Mouse (Mus musculus): ENCODE measurements around the gene Wdr76. TPM values are rescaled to one million over a fixed set of nuclear protein-coding genes. Genes with fewer than 3 reads are reported as not detected.
"Not testable (repeated sequence)": the region's sequence is repeated elsewhere in the genome, so short reads cannot be mapped to it uniquely, and the experiment has no call there.

The Wdr76 gene
- polyA plus RNA-seq (2014; fragmentation: Nextera tagmentation; extraction: Ambion mirVana), result 10.1 and 10.2 TPM in 2 replicates

DNA sequence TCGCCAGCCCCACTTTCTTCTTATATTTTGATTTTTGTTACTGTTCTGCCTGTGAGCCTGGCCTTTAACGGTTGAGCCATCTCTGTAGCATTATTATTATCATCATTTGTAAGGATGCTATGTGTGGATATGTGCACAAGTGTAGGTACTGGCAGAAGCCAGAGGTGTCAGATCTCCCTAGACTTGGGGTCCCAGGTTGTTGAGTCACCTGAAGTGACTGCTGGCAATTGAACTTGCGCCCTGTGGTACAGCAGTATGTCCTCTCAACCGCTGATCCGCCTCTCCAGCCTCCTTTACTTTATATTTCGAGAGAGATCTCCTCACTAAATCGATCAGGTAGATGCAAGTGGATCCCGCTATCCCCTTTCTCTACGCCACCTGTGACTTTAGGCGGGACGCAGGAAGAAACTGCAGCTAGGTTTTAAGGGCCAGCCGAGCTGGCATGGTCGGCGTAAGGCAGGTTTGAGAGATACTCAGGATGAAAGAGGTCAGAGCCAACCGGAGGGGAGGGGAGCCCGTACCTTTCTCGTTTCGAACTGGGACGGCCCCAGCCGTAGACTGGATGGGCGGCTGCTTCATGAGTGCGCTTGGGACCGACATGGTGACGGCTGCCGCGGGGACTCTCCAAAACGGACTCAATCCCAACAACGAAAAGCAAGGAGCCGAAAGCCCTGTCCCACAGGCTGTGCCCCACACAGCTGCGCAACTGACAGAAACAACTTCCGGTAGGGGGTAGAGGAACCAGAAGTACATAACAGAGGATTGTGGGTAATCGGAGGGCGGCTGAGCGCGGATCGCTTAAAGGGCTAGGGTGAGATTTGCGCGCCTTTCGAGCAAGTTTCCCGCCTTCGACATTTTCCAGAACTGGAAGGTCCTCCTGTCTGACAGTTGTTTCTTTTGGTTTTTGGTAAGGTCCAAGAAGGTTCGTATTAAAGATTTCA is at the start of gene Wdr76, which contains the start of gene Mfap1a:
Gene Wdr76, plus strand, starts transcription at position 782 of the 941 bp plus-strand sequence.
Gene Mfap1a, minus strand, starts transcription at position 724 of the 941 bp plus-strand sequence.
- H3K9ac ChIP-seq (replicated peaks; ENCODE audit: low read length), result peak within 1 kb of the TSS; percentile 67
- WGBS, result 4% methylated on average over 38 of the region's 42 CpGs
- not testable (repeated sequence) for H3K36me3 ChIP-seq (replicated peaks; ENCODE audit: control insufficient read depth, insufficient read depth, low read depth, low read length); H3K9me3 ChIP-seq (replicated peaks; ENCODE audit: control insufficient read depth, low read length); H3K4me1 ChIP-seq (ENCODE audit: control insufficient read depth, insufficient read depth, low read length); H3K27ac ChIP-seq (replicated peaks; ENCODE audit: low read depth, low read length); H3K27me3 ChIP-seq (ENCODE audit: control insufficient read depth, insufficient read depth, low read length)
- peak within 1 kb of the TSS; percentile 58 for H3K4me3 ChIP-seq (ENCODE audit: low read depth, low read length)
- peak; percentile 93 for ATAC-seq (replicated peaks; ENCODE audit: insufficient number of reproducible peaks, low FRiP score, low TSS enrichment, low read depth)
- DNase-seq (ENCODE audit: low spot score), result peak; percentile 97
- peak within 1 kb of the TSS; percentile 45 for H3K4me2 ChIP-seq (ENCODE audit: low read depth, low read length)

DNA sequence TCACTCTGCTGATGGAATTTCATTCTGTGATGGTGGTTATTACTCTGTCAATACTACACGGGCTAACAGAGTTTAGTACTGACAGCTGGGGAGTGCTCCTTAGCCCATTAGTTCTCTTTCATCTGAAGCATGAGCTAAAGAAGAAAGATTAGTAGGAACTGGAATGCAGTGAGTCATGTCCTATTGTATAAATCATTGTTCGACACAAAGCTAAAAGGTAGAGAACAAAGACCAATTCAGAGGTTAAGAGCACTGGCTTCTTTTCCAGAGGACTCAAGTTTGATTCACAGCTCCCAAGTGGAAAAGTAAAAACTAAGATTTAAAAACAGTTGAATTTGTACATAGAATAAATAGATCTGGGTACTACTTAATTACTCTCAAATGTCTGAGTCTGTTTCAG is 46.5 kb upstream of the Wdr76 start:
- no peak overlapping the region for H3K4me3 ChIP-seq (ENCODE audit: low read depth, low read length)
- no peak overlapping the region for H3K27ac ChIP-seq (replicated peaks; ENCODE audit: low read depth, low read length)
- 73% methylated on average over 2 of the region's 2 CpGs for WGBS
- no peaks in the 10 kb centered on the region for H3K36me3 ChIP-seq (replicated peaks; ENCODE audit: control insufficient read depth, insufficient read depth, low read depth, low read length)
- DNase-seq (ENCODE audit: low spot score) (no peak), ATAC-seq (replicated peaks; ENCODE audit: insufficient number of reproducible peaks, low FRiP score, low TSS enrichment, low read depth) (no peak)
- H3K9me3 ChIP-seq (replicated peaks; ENCODE audit: control insufficient read depth, low read length), result no peaks in the 10 kb centered on the region
- no peaks in the 10 kb centered on the region for H3K4me1 ChIP-seq (ENCODE audit: control insufficient read depth, insufficient read depth, low read length)
- no peaks in the 10 kb centered on the region for H3K27me3 ChIP-seq (ENCODE audit: control insufficient read depth, insufficient read depth, low read length)
- H3K9ac ChIP-seq (replicated peaks; ENCODE audit: low read length), result no peak overlapping the region
- no peak overlapping the region for H3K4me2 ChIP-seq (ENCODE audit: low read depth, low read length)

DNA sequence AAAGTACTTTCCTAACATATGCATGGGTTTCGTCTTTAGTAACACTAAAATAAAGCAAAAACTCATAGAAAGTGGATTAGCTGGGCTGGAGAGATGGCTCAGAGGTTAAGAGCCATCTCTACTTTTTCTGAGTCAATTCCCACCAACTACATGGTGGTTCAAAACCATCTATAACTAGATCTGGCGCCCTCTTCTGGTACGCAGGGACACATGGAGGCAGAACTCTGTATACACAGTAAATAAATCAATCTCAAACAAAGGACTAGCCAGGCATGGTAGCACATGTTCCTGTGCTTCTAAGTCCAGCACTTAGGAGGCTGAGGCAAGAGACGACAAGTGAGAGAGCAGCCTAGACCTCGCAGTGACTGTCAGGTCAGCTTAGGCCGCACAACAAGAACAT is 37.5 kb upstream of the Wdr76 start:
- not testable (repeated sequence) for H3K27ac ChIP-seq (replicated peaks; ENCODE audit: low read depth, low read length); DNase-seq (ENCODE audit: low spot score); H3K4me1 ChIP-seq (ENCODE audit: control insufficient read depth, insufficient read depth, low read length); H3K36me3 ChIP-seq (replicated peaks; ENCODE audit: control insufficient read depth, insufficient read depth, low read depth, low read length); H3K9ac ChIP-seq (replicated peaks; ENCODE audit: low read length); ATAC-seq (replicated peaks; ENCODE audit: insufficient number of reproducible peaks, low FRiP score, low TSS enrichment, low read depth); H3K4me2 ChIP-seq (ENCODE audit: low read depth, low read length); H3K27me3 ChIP-seq (ENCODE audit: control insufficient read depth, insufficient read depth, low read length); H3K4me3 ChIP-seq (ENCODE audit: low read depth, low read length); H3K9me3 ChIP-seq (replicated peaks; ENCODE audit: control insufficient read depth, low read length)
- WGBS, result 74% methylated on average over 2 of the region's 6 CpGs

DNA sequence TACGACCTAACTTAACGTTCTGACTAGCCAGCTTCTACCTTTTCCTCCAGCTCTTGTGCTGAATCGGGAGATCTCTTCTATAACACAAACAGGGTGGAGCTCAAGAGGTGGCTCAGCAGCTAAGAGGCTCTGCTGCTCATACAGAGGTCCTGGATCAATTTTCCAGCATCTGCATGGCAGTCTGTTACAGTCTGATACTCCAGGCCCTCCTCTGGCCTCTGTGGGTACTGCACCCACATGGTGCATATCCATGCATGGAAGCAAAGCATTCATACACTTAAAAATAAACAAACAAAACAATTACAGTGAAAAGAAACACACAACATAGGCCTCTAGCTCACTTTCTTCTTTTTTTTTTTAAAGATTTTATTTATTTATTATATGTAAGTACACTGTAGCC is 33.7 kb upstream of the Wdr76 start:
- H3K36me3 ChIP-seq (replicated peaks; ENCODE audit: control insufficient read depth, insufficient read depth, low read depth, low read length); H3K4me1 ChIP-seq (ENCODE audit: control insufficient read depth, insufficient read depth, low read length); ATAC-seq (replicated peaks; ENCODE audit: insufficient number of reproducible peaks, low FRiP score, low TSS enrichment, low read depth); H3K27ac ChIP-seq (replicated peaks; ENCODE audit: low read depth, low read length); H3K4me3 ChIP-seq (ENCODE audit: low read depth, low read length); H3K27me3 ChIP-seq (ENCODE audit: control insufficient read depth, insufficient read depth, low read length); H3K9me3 ChIP-seq (replicated peaks; ENCODE audit: control insufficient read depth, low read length); H3K9ac ChIP-seq (replicated peaks; ENCODE audit: low read length); DNase-seq (ENCODE audit: low spot score); H3K4me2 ChIP-seq (ENCODE audit: low read depth, low read length): not testable (repeated sequence)
- WGBS, result 98% methylated on average over 3 of the region's 3 CpGs

DNA sequence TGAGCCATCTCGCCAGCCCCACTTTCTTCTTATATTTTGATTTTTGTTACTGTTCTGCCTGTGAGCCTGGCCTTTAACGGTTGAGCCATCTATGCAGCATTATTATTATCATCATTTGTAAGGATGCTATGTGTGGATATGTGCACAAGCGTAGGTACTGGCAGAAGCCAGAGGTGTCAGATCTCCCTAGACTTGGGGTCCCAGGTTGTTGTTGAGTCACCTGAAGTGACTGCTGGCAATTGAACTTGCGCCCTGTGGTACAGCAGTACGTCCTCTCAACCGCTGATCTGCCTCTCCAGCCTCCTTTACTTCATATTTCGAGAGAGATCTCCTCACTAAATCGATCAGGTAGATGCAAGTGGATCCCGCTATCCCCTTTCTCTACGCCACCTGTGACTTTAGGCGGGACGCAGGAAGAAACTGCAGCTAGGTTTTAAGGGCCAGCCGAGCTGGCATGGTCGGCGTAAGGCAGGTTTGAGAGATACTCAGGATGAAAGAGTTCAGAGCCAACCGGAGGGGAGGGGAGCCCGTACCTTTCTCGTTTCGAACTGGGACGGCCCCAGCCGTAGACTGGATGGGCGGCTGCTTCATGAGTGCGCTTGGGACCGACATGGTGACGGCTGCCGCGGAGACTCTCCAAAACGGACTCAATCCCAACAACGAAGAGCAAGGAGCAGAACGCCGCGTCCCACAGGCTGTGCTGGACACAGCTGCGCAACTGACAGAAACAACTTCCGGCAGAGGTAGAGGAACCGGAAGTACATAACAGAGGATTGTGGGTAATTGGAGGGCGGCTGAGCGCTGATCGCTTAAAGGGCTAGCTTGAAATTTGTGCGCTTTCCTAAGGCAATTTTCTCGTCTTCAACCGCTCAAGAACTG is 33.0 kb upstream of the Wdr76 start, which contains the start of gene Mfap1b:
Gene Mfap1b, minus strand, starts transcription at position 767 of the 879 bp plus-strand sequence.
- ATAC-seq (replicated peaks; ENCODE audit: insufficient number of reproducible peaks, low FRiP score, low TSS enrichment, low read depth) (peak; percentile 83), DNase-seq (ENCODE audit: low spot score) (peak; percentile 94)
- Histone ChIP-seq H3K4me3 (ENCODE audit: low read depth, low read length) (peak within 1 kb of the TSS; percentile 67), H3K4me2 (ENCODE audit: low read depth, low read length) (peak within 1 kb of the TSS; percentile 54), H3K9ac (replicated peaks; ENCODE audit: low read length) (peak within 1 kb of the TSS; percentile 62)
- not testable (repeated sequence) for H3K9me3 ChIP-seq (replicated peaks; ENCODE audit: control insufficient read depth, low read length); H3K36me3 ChIP-seq (replicated peaks; ENCODE audit: control insufficient read depth, insufficient read depth, low read depth, low read length); H3K4me1 ChIP-seq (ENCODE audit: control insufficient read depth, insufficient read depth, low read length); H3K27ac ChIP-seq (replicated peaks; ENCODE audit: low read depth, low read length); H3K27me3 ChIP-seq (ENCODE audit: control insufficient read depth, insufficient read depth, low read length)
- WGBS, result 6% methylated on average over 39 of the region's 41 CpGs

DNA sequence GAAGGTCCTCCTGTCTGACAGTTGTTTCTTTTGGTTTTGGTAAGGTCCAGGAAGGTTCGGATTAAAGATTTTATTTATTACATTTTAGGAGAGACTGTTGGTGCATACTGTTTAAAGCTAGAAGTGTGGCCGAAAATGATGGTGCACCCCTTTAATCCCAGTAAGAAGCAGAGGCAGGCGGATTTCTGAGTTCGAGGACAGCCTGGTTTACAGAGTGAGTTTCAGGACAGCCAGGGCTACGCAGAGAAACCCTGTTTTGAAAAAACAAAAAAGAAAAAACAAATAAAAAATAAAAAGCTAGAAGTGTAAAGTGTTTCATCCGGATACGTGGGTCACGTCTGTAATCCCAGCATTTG is 32.4 kb upstream of the Wdr76 start:
- Histone ChIP-seq H3K36me3 (replicated peaks; ENCODE audit: control insufficient read depth, insufficient read depth, low read depth, low read length) (no peaks in the 10 kb centered on the region; the same call in 1 of the 2 replicates), H3K27ac (replicated peaks; ENCODE audit: low read depth, low read length) (no peak overlapping the region), H3K9me3 (replicated peaks; ENCODE audit: control insufficient read depth, low read length) (no peaks in the 10 kb centered on the region), H3K9ac (replicated peaks; ENCODE audit: low read length) (peak overlapping the region; percentile 62; the same call in 1 of the 2 replicates), H3K4me2 (ENCODE audit: low read depth, low read length) (peak overlapping the region; percentile 2; the same call in 1 of the 2 replicates), H3K4me1 (ENCODE audit: control insufficient read depth, insufficient read depth, low read length) (no peaks in the 10 kb centered on the region), H3K4me3 (ENCODE audit: low read depth, low read length) (peak overlapping the region; percentile 67), H3K27me3 (ENCODE audit: control insufficient read depth, insufficient read depth, low read length) (no peaks in the 10 kb centered on the region)
- 34% methylated on average over 8 of the region's 8 CpGs for WGBS
- DNase-seq (ENCODE audit: low spot score) (no peak), ATAC-seq (replicated peaks; ENCODE audit: insufficient number of reproducible peaks, low FRiP score, low TSS enrichment, low read depth) (no peak)

DNA sequence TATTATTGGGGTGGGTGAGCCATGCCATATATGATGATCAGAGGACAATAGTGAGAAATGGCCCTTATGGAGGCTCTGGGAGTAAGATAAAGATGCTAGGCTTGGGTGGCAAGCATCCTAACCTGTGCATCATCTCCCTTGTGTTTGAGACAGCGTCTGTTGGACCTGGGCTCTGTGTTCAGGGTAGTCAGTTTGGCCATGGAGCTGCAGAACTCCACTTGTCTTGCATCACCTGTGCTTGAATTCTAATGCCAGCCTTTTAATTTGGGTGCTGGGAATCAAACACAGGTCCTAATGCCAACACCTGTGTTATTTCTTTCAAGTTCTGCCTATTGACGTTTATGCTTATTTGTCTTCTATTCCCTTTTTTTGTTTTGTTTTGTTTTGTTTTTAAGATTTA is 31.2 kb upstream of the Wdr76 start:
- H3K4me2 ChIP-seq (ENCODE audit: low read depth, low read length); H3K9ac ChIP-seq (replicated peaks; ENCODE audit: low read length); H3K4me1 ChIP-seq (ENCODE audit: control insufficient read depth, insufficient read depth, low read length); DNase-seq (ENCODE audit: low spot score); H3K27ac ChIP-seq (replicated peaks; ENCODE audit: low read depth, low read length); H3K36me3 ChIP-seq (replicated peaks; ENCODE audit: control insufficient read depth, insufficient read depth, low read depth, low read length); H3K9me3 ChIP-seq (replicated peaks; ENCODE audit: control insufficient read depth, low read length); H3K4me3 ChIP-seq (ENCODE audit: low read depth, low read length); H3K27me3 ChIP-seq (ENCODE audit: control insufficient read depth, insufficient read depth, low read length); ATAC-seq (replicated peaks; ENCODE audit: insufficient number of reproducible peaks, low FRiP score, low TSS enrichment, low read depth): not testable (repeated sequence)
- 94% methylated on average over 2 of the region's 2 CpGs for WGBS

Measured in embryonic facial prominence, embryonic 11.5 days (tissue).